Mouse (Mus musculus): ENCODE measurements around the gene Rxrb.

DNA sequence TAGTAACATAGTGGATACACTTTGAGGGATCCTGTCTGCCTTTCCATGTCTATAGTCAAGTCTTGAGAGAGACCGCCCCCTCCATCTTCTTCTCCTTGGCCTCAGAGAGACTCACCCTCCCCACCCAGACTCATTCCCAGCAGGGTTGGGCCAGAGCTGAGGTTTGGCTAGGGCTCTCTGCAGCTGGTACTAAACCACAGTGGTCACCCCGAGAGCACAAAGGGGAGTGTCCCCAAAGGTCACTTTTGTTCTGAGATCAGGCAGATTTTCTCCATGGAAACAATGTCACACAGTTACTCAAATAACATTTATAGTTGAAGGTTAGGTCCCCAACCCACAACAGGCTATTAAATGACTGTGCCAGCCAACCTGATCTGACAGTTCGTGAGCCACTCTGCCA is 37.3 kb downstream of the Rxrb start:
- TF ChIP-seq POLR2A (IDR thresholded peaks at IDR 0.05; ENCODE audit: extremely low read depth, insufficient read depth, low read length), result no peak
- no peak for TF ChIP-seq CTCF (IDR thresholded peaks at IDR 0.05; ENCODE audit: low read depth, low read length)
